Mouse (Mus musculus) cerebellum, adult 2 months (tissue): ENCODE measurements around the gene Gm49510.

ENCODE experiments used
- CTCF ChIP-seq: fragments of 200-500 bp; IDR thresholded peaks from 2 replicates; pipeline ENCODE4 v1.5.1; 2011; ENCODE audit warnings: low read depth, mild to moderate bottlenecking, control low read depth, low read length, moderate library complexity, borderline replicate concordance; ENCODE audit not compliant: insufficient read depth
- POLR2A ChIP-seq: fragments of 200-500 bp; IDR thresholded peaks from 2 replicates; pipeline ENCODE4 v1.6.1; 2011; ENCODE audit warnings: low read length, control low read depth, borderline replicate concordance; ENCODE audit not compliant: insufficient read depth

GRCm38 (mm10) chr15:78946232-78946631 is 46.8 kb downstream of the Gm49510 start:
- TF ChIP-seq POLR2A (no peak), CTCF (no peak)
